Mouse (Mus musculus): ENCODE measurements around the gene Atf1.

GRCm38 (mm10) chr15:100228535-100229336 lies 1.1 kb downstream of the Atf1 start:
- TF ChIP-seq CTCF (IDR thresholded peaks at IDR 0.05; ENCODE audit: control insufficient read depth, insufficient read depth, insufficient replicate concordance, low read depth, low read length) (no peak), POLR2A (IDR thresholded peaks at IDR 0.05; ENCODE audit: control insufficient read depth, low read depth, low read length) (no peak)
